Mouse (Mus musculus) lung, embryonic 16.5 days (tissue): Measurements from ENCODE around the gene Rec8. TPM values are rescaled to one million over a fixed set of nuclear protein-coding genes. Genes with fewer than 3 reads are reported as not detected.

Experiments
- ATAC-seq: fragments of 200-750 bp; cut with Nextera tagmentation; 2 replicates; pipeline ENCODE4 v1.8.0; 2017; ENCODE audit warnings: low read depth, mild to moderate bottlenecking, moderate library complexity
- H3K27ac ChIP-seq: fragments of 300-500 bp; sonication (generic); 2 replicates; pipeline ENCODE4 v1.5.1; 2014; ENCODE audit warnings: mild to moderate bottlenecking, control low read depth, low read length
- H3K27me3 ChIP-seq: fragments of 300-500 bp; sonication (generic); 2 replicates; pipeline ENCODE4 v1.6.1; 2014; ENCODE audit warnings: low read depth, low read length, mixed read lengths; ENCODE audit not compliant: control insufficient read depth, insufficient read depth
- H3K36me3 ChIP-seq: fragments of 300-500 bp; sonication (generic); 2 replicates; pipeline ENCODE4 v1.6.1; 2014; ENCODE audit warnings: low read length; ENCODE audit not compliant: control insufficient read depth, insufficient read depth
- H3K4me1 ChIP-seq: fragments of 300-500 bp; sonication (generic); replicated peaks from 2 replicates; pipeline ENCODE4 v1.6.1; 2014; ENCODE audit warnings: low read length, mixed read lengths; ENCODE audit not compliant: control insufficient read depth, insufficient read depth
- H3K4me2 ChIP-seq: fragments of 300-500 bp; sonication (generic); 2 replicates; pipeline ENCODE4 v1.6.1; 2014; ENCODE audit warnings: low read depth, low read length, control low read depth
- H3K4me3 ChIP-seq: fragments of 300-500 bp; sonication (generic); 2 replicates; pipeline ENCODE4 v1.5.1; 2014; ENCODE audit warnings: mild to moderate bottlenecking, low read length, control low read depth
- H3K9ac ChIP-seq: fragments of 300-500 bp; sonication (generic); 2 replicates; pipeline ENCODE4 v1.6.1; 2014; ENCODE audit warnings: low read length, control low read depth
- H3K9me3 ChIP-seq: fragments of 300-500 bp; sonication (generic); 2 replicates; pipeline ENCODE4 v1.6.1; 2016; ENCODE audit warnings: low read length; ENCODE audit not compliant: control insufficient read depth
- WGBS: fragments of 180-500 bp; shearing (Covaris S2); extraction: QIAGEN DNeasy Blood & Tissue Kit; methylation state at CpG from one replicate; pipeline ENCODE4 v1.1.7; 2014; 5-methylcytosine and 5-hydroxymethylcytosine counted together
- polyA plus RNA-seq: library from polyadenylated mRNA; unstranded; fragments of >200 nt; fragmentation: Nextera tagmentation; extraction: Ambion mirVana; gene quantifications from 2 replicates; pipeline ENCODE4 v1.2.1, GENCODE M21; 2015

Rec8 gene
- polyA plus RNA-seq, 1 experiment from 2014 or later, result 23.4 TPM

GRCm38 (mm10) chr14:55579511-55580496, 38.0 kb upstream of the Rec8 start:
- H3K27ac ChIP-seq, result no peak overlapping the region
- ATAC-seq, result no peak
- peaks cover 16% of the 10 kb centered on the region for H3K4me1 ChIP-seq
- H3K27me3 ChIP-seq, result no peaks in the 10 kb centered on the region; the same call in 1 of the 2 replicates
- H3K9me3 ChIP-seq, result no peaks in the 10 kb centered on the region
- no peak overlapping the region for H3K4me3 ChIP-seq
- WGBS, result 83% methylated on average over 23 of the region's 23 CpGs
- no peak overlapping the region for H3K4me2 ChIP-seq
- H3K9ac ChIP-seq, result no peak overlapping the region
- peaks cover 6% of the 10 kb centered on the region; the same call in 1 of the 2 replicates for H3K36me3 ChIP-seq

GRCm38 (mm10) chr14:55580731-55581130, 37.1 kb upstream of the Rec8 start:
- no peaks in the 10 kb centered on the region for H3K9me3 ChIP-seq
- peaks cover 18% of the 10 kb centered on the region for H3K4me1 ChIP-seq
- H3K27ac ChIP-seq, result no peak overlapping the region
- H3K9ac ChIP-seq, result no peak overlapping the region
- peaks cover 6% of the 10 kb centered on the region; the same call in 1 of the 2 replicates for H3K36me3 ChIP-seq
- no peak for ATAC-seq
- H3K27me3 ChIP-seq, result no peaks in the 10 kb centered on the region; the same call in 1 of the 2 replicates
- H3K4me3 ChIP-seq, result no peak overlapping the region
- H3K4me2 ChIP-seq, result no peak overlapping the region
- WGBS, result 90% methylated on average over 16 of the region's 16 CpGs

- H3K9ac ChIP-seq, result no peak overlapping the region
- no peaks in the 10 kb centered on the region for H3K9me3 ChIP-seq
- H3K4me2 ChIP-seq, result no peak overlapping the region
- 74% methylated on average over 9 of the region's 9 CpGs for WGBS
- H3K4me1 ChIP-seq, result peaks cover 14% of the 10 kb centered on the region
- H3K36me3 ChIP-seq, result peaks cover 6% of the 10 kb centered on the region; the same call in 1 of the 2 replicates
- ATAC-seq, result no peak
- no peak overlapping the region for H3K27ac ChIP-seq
- H3K4me3 ChIP-seq, result no peak overlapping the region
- no peaks in the 10 kb centered on the region; the same call in 1 of the 2 replicates for H3K27me3 ChIP-seq
These were observed 35.7 kb upstream of the Rec8 start for GRCm38 (mm10) chr14:55581981-55582681.

GRCm38 (mm10) chr14:55584303-55584701, 33.5 kb upstream of the Rec8 start:
- Histone ChIP-seq H3K36me3 (peaks cover 11% of the 10 kb centered on the region), H3K4me3 (peak overlapping the region; percentile 64), H3K9me3 (no peaks in the 10 kb centered on the region), H3K27me3 (no peaks in the 10 kb centered on the region; the same call in 1 of the 2 replicates), H3K27ac (no peak overlapping the region), H3K4me2 (peak overlapping the region; percentile 83), H3K4me1 (peaks cover 7% of the 10 kb centered on the region), H3K9ac (peak overlapping the region; percentile 78)
- no peak for ATAC-seq
- 31% methylated on average over 5 of the region's 5 CpGs for WGBS

GRCm38 (mm10) chr14:55584702-55585565, 32.9 kb upstream of the Rec8 start, which contains the start of gene Emc9:
Emc9 (minus strand) TSS chr14:55585302.
- Histone ChIP-seq H3K27me3 (no peaks in the 10 kb centered on the region; the same call in 1 of the 2 replicates), H3K27ac (no peak within 1 kb of the TSS), H3K4me2 (peak within 1 kb of the TSS; percentile 83), H3K36me3 (peaks cover 11% of the 10 kb centered on the region), H3K9ac (peak within 1 kb of the TSS; percentile 78), H3K4me3 (peak within 1 kb of the TSS; percentile 64), H3K4me1 (peaks cover 10% of the 10 kb centered on the region), H3K9me3 (no peaks in the 10 kb centered on the region)
- peak; percentile 80 for ATAC-seq
- WGBS, result 4% methylated on average over 42 of the region's 43 CpGs

- Histone ChIP-seq H3K27me3 (no peaks in the 10 kb centered on the region; the same call in 1 of the 2 replicates), H3K9me3 (no peaks in the 10 kb centered on the region), H3K9ac (no peak overlapping the region), H3K4me1 (peaks cover 13% of the 10 kb centered on the region), H3K36me3 (peaks cover 9% of the 10 kb centered on the region), H3K27ac (no peak overlapping the region), H3K4me2 (peak overlapping the region; percentile 83), H3K4me3 (peak overlapping the region; percentile 64)
- WGBS, result 43% methylated on average over 6 of the region's 6 CpGs
- 0 out of 2 replicates have a peak, but pooled peaks have one; percentile 16 for ATAC-seq
These were observed 32.3 kb upstream of the Rec8 start for GRCm38 (mm10) chr14:55585566-55585960.

GRCm38 (mm10) chr14:55586149-55586548, 31.7 kb upstream of the Rec8 start:
- no peak overlapping the region for H3K9ac ChIP-seq
- H3K4me2 ChIP-seq, result no peak overlapping the region
- no peak overlapping the region for H3K27ac ChIP-seq
- peaks cover 13% of the 10 kb centered on the region for H3K4me1 ChIP-seq
- H3K4me3 ChIP-seq, result no peak overlapping the region
- no peak for ATAC-seq
- H3K9me3 ChIP-seq, result no peaks in the 10 kb centered on the region
- no peaks in the 10 kb centered on the region; the same call in 1 of the 2 replicates for H3K27me3 ChIP-seq
- 88% methylated on average over 2 of the region's 2 CpGs for WGBS
- H3K36me3 ChIP-seq, result peaks cover 9% of the 10 kb centered on the region

GRCm38 (mm10) chr14:55589271-55589670, 28.6 kb upstream of the Rec8 start:
- no peak for ATAC-seq
- no peak overlapping the region for H3K4me3 ChIP-seq
- WGBS, result 89% methylated on average over 5 of the region's 5 CpGs

More at GRCm38 (mm10) chr14:55589271-55589670, 28.6 kb upstream of the Rec8 start:
- H3K4me1 ChIP-seq, result peaks cover 23% of the 10 kb centered on the region
- no peak overlapping the region for H3K9ac ChIP-seq
- H3K36me3 ChIP-seq, result peaks cover 5% of the 10 kb centered on the region
- H3K27me3 ChIP-seq, result no peaks in the 10 kb centered on the region; the same call in 1 of the 2 replicates
- no peak overlapping the region for H3K4me2 ChIP-seq
- H3K27ac ChIP-seq, result no peak overlapping the region
- H3K9me3 ChIP-seq, result no peaks in the 10 kb centered on the region
